In genomic region chr6:118311081-118311480, GRCm38 (mm10) we compare ENCODE assay signal across 22 mouse cellular contexts.
"Had no signal": no experiment of that assay in that cellular context is flagged by ENCODE, and none has a peak within 500 bp of the region (broad histone marks: within the 10 kb centered on the region; RNA-seq: fewer than 3 reads in every experiment).

No protein-coding gene starts in this region.

- H3K9ac ChIP-seq: heart, embryonic 12.5 days; hindbrain, embryonic 14.5 days; intestine, embryonic 15.5 days; limb, embryonic 12.5 days; liver, embryonic 13.5 days had no signal

- H3K27me3 ChIP-seq: intestine, embryonic 15.5 days; limb, embryonic 12.5 days; liver, embryonic 13.5 days had no signal

- H3K4me2 ChIP-seq: heart, embryonic 12.5 days; hindbrain, embryonic 14.5 days; intestine, embryonic 15.5 days; limb, embryonic 12.5 days; liver, embryonic 11.5 days; liver, embryonic 13.5 days had no signal

- ATAC-seq: hindbrain, embryonic 16.5 days; inflammation-experienced regulatory T-cells, adult 6 months; intestine, embryonic 15.5 days; intestine, postnatal 0 days had no signal

- H3K27ac ChIP-seq: hindbrain, embryonic 14.5 days; intestine, embryonic 15.5 days; layer of hippocampus, adult 2 months; left cerebral cortex, adult 2 months; limb, embryonic 10.5 days; limb, embryonic 12.5 days; liver, embryonic 13.5 days had no signal

- H3K4me3 ChIP-seq: heart, embryonic 12.5 days; intestine, embryonic 15.5 days; layer of hippocampus, adult 2 months; left cerebral cortex, adult 2 months; limb, embryonic 10.5 days; limb, embryonic 12.5 days; liver, embryonic 13.5 days had no signal

- H3K4me1 ChIP-seq: intestine, embryonic 15.5 days; liver, embryonic 13.5 days had no signal

- H3K36me3 ChIP-seq: heart, embryonic 12.5 days; intestine, embryonic 15.5 days; limb, embryonic 10.5 days; limb, embryonic 12.5 days; liver, embryonic 13.5 days had no signal

- DNase-seq: gastrocnemius, postnatal 14 days; gastrocnemius, postnatal 36 days; heart, adult 18-20 months; heart, postnatal 10 days; kidney, adult 18-20 months; kidney, adult 8-10 months; kidney, postnatal 10 days; kidney, postnatal 25 days; kidney, postnatal 4 days; liver; liver, embryonic 13.5 days had no signal

- H3K9me3 ChIP-seq: heart, embryonic 12.5 days; intestine, embryonic 15.5 days; limb, embryonic 10.5 days; limb, embryonic 12.5 days; liver, embryonic 13.5 days had no signal
